Mouse (Mus musculus): Measurements from ENCODE around the gene Gm20388. TPM values are rescaled to one million over a fixed set of nuclear protein-coding genes. Genes with fewer than 3 reads are reported as not detected.
A peak's percentile ranks its signal among the peaks of the same experiment; 100 is the strongest.

Gene Gm20388
- polyA plus RNA-seq, 1 experiment from 2014 or later = 7.4 TPM

- no peak overlapping the region for H3K4me2 ChIP-seq (ENCODE audit: low read depth, low read length)
- H3K4me1 ChIP-seq (ENCODE audit: control insufficient read depth, insufficient read depth, low read length) = peaks cover 13% of the 10 kb centered on the region
- H3K36me3 ChIP-seq (ENCODE audit: control insufficient read depth, insufficient read depth, low read length) = no peaks in the 10 kb centered on the region
- no peaks in the 10 kb centered on the region for H3K9me3 ChIP-seq (replicated peaks; ENCODE audit: control insufficient read depth, low read length)
- no peak overlapping the region for H3K9ac ChIP-seq (ENCODE audit: low read length)
- H3K4me3 ChIP-seq (replicated peaks; ENCODE audit: low read length) = no peak overlapping the region
- H3K27ac ChIP-seq (ENCODE audit: low read length) = no peak overlapping the region
- 82% methylated on average over 5 of the region's 5 CpGs for WGBS
- no peaks in the 10 kb centered on the region; the same call in none of the 2 replicates for H3K27me3 ChIP-seq (ENCODE audit: control insufficient read depth, insufficient read depth, low read length)
- no peak for ATAC-seq (ENCODE audit: insufficient read depth, low FRiP score)
Observed at GRCm38 (mm10) chr8:121289346-121289745, 1378.7 kb downstream of the Gm20388 start.

- 87% methylated on average over 17 of the region's 17 CpGs for WGBS
Observed at GRCm38 (mm10) chr8:121290547-121290946, 1379.9 kb downstream of the Gm20388 start.

GRCm38 (mm10) chr8:121293418-121293817, 1382.8 kb downstream of the Gm20388 start:
- no peaks in the 10 kb centered on the region for H3K9me3 ChIP-seq (replicated peaks; ENCODE audit: control insufficient read depth, low read length)
- no peak overlapping the region for H3K4me3 ChIP-seq (replicated peaks; ENCODE audit: low read length)
- no peak overlapping the region for H3K27ac ChIP-seq (ENCODE audit: low read length)
- H3K36me3 ChIP-seq (ENCODE audit: control insufficient read depth, insufficient read depth, low read length) = no peaks in the 10 kb centered on the region
- no peak overlapping the region for H3K4me2 ChIP-seq (ENCODE audit: low read depth, low read length)
- no peak overlapping the region for H3K9ac ChIP-seq (ENCODE audit: low read length)
- ATAC-seq (ENCODE audit: insufficient read depth, low FRiP score) = no peak
- no peaks in the 10 kb centered on the region for H3K27me3 ChIP-seq (ENCODE audit: control insufficient read depth, insufficient read depth, low read length)
- 87% methylated on average over 10 of the region's 10 CpGs for WGBS
- peaks cover 16% of the 10 kb centered on the region for H3K4me1 ChIP-seq (ENCODE audit: control insufficient read depth, insufficient read depth, low read length)

More at GRCm38 (mm10) chr8:121290547-121290946, 1379.9 kb downstream of the Gm20388 start:
- H3K27me3 ChIP-seq (ENCODE audit: control insufficient read depth, insufficient read depth, low read length) = no peaks in the 10 kb centered on the region; the same call in none of the 2 replicates
- H3K4me2 ChIP-seq (ENCODE audit: low read depth, low read length) = no peak overlapping the region
- ATAC-seq (ENCODE audit: insufficient read depth, low FRiP score) = no peak
- no peak overlapping the region for H3K9ac ChIP-seq (ENCODE audit: low read length)
- H3K4me3 ChIP-seq (replicated peaks; ENCODE audit: low read length) = no peak overlapping the region
- H3K27ac ChIP-seq (ENCODE audit: low read length) = no peak overlapping the region
- H3K36me3 ChIP-seq (ENCODE audit: control insufficient read depth, insufficient read depth, low read length) = no peaks in the 10 kb centered on the region
- peaks cover 17% of the 10 kb centered on the region for H3K4me1 ChIP-seq (ENCODE audit: control insufficient read depth, insufficient read depth, low read length)
- H3K9me3 ChIP-seq (replicated peaks; ENCODE audit: control insufficient read depth, low read length) = no peaks in the 10 kb centered on the region

- Histone ChIP-seq H3K9me3 (replicated peaks; ENCODE audit: control insufficient read depth, low read length) (no peaks in the 10 kb centered on the region), H3K36me3 (ENCODE audit: control insufficient read depth, insufficient read depth, low read length) (no peaks in the 10 kb centered on the region), H3K4me1 (ENCODE audit: control insufficient read depth, insufficient read depth, low read length) (peaks cover 16% of the 10 kb centered on the region), H3K9ac (ENCODE audit: low read length) (no peak overlapping the region), H3K27ac (ENCODE audit: low read length) (no peak overlapping the region), H3K27me3 (ENCODE audit: control insufficient read depth, insufficient read depth, low read length) (no peaks in the 10 kb centered on the region), H3K4me2 (ENCODE audit: low read depth, low read length) (no peak overlapping the region), H3K4me3 (replicated peaks; ENCODE audit: low read length) (no peak overlapping the region)
- peak; percentile 30; the same call in 1 of the 2 replicates for ATAC-seq (ENCODE audit: insufficient read depth, low FRiP score)
- 29% methylated on average over 29 of the region's 29 CpGs for WGBS
Observed at GRCm38 (mm10) chr8:121294234-121295108, 1383.8 kb downstream of the Gm20388 start.

GRCm38 (mm10) chr8:121296082-121296481, 1385.4 kb downstream of the Gm20388 start:
- Histone ChIP-seq H3K9ac (ENCODE audit: low read length) (no peak overlapping the region), H3K27ac (ENCODE audit: low read length) (no peak overlapping the region), H3K4me2 (ENCODE audit: low read depth, low read length) (no peak overlapping the region), H3K4me3 (replicated peaks; ENCODE audit: low read length) (no peak overlapping the region), H3K4me1 (ENCODE audit: control insufficient read depth, insufficient read depth, low read length) (peaks cover 23% of the 10 kb centered on the region), H3K36me3 (ENCODE audit: control insufficient read depth, insufficient read depth, low read length) (no peaks in the 10 kb centered on the region), H3K27me3 (ENCODE audit: control insufficient read depth, insufficient read depth, low read length) (no peaks in the 10 kb centered on the region), H3K9me3 (replicated peaks; ENCODE audit: control insufficient read depth, low read length) (no peaks in the 10 kb centered on the region)
- ATAC-seq (ENCODE audit: insufficient read depth, low FRiP score) = no peak
- 80% methylated on average over 7 of the region's 7 CpGs for WGBS

GRCm38 (mm10) chr8:121296597-121296996, 1386.0 kb downstream of the Gm20388 start:
- peaks cover 29% of the 10 kb centered on the region for H3K4me1 ChIP-seq (ENCODE audit: control insufficient read depth, insufficient read depth, low read length)
- no peak overlapping the region for H3K4me3 ChIP-seq (replicated peaks; ENCODE audit: low read length)
- no peak for ATAC-seq (ENCODE audit: insufficient read depth, low FRiP score)
- H3K36me3 ChIP-seq (ENCODE audit: control insufficient read depth, insufficient read depth, low read length) = no peaks in the 10 kb centered on the region
- 52% methylated on average over 5 of the region's 5 CpGs for WGBS
- no peak overlapping the region for H3K27ac ChIP-seq (ENCODE audit: low read length)
- H3K9ac ChIP-seq (ENCODE audit: low read length) = no peak overlapping the region
- no peaks in the 10 kb centered on the region for H3K9me3 ChIP-seq (replicated peaks; ENCODE audit: control insufficient read depth, low read length)
- no peak overlapping the region for H3K4me2 ChIP-seq (ENCODE audit: low read depth, low read length)
- H3K27me3 ChIP-seq (ENCODE audit: control insufficient read depth, insufficient read depth, low read length) = no peaks in the 10 kb centered on the region

GRCm38 (mm10) chr8:121297299-121297698, 1386.7 kb downstream of the Gm20388 start:
- H3K36me3 ChIP-seq (ENCODE audit: control insufficient read depth, insufficient read depth, low read length) = no peaks in the 10 kb centered on the region
- no peak overlapping the region for H3K27ac ChIP-seq (ENCODE audit: low read length)
- no peak overlapping the region for H3K9ac ChIP-seq (ENCODE audit: low read length)
- no peaks in the 10 kb centered on the region for H3K9me3 ChIP-seq (replicated peaks; ENCODE audit: control insufficient read depth, low read length)
- H3K4me3 ChIP-seq (replicated peaks; ENCODE audit: low read length) = no peak overlapping the region
- no peaks in the 10 kb centered on the region for H3K27me3 ChIP-seq (ENCODE audit: control insufficient read depth, insufficient read depth, low read length)
- peaks cover 31% of the 10 kb centered on the region for H3K4me1 ChIP-seq (ENCODE audit: control insufficient read depth, insufficient read depth, low read length)
- ATAC-seq (ENCODE audit: insufficient read depth, low FRiP score) = no peak
- WGBS = 73% methylated on average over 9 of the region's 9 CpGs
- H3K4me2 ChIP-seq (ENCODE audit: low read depth, low read length) = no peak overlapping the region

GRCm38 (mm10) chr8:121300066-121300465, 1389.4 kb downstream of the Gm20388 start:
- ATAC-seq (ENCODE audit: insufficient read depth, low FRiP score) = no peak
- Histone ChIP-seq H3K9ac (ENCODE audit: low read length) (0 out of 2 replicates have a peak overlapping the region, but pooled peaks have one; percentile 13), H3K36me3 (ENCODE audit: control insufficient read depth, insufficient read depth, low read length) (no peaks in the 10 kb centered on the region), H3K27ac (ENCODE audit: low read length) (peak overlapping the region; percentile 84; the same call in 1 of the 2 replicates), H3K27me3 (ENCODE audit: control insufficient read depth, insufficient read depth, low read length) (no peaks in the 10 kb centered on the region), H3K9me3 (replicated peaks; ENCODE audit: control insufficient read depth, low read length) (no peaks in the 10 kb centered on the region), H3K4me1 (ENCODE audit: control insufficient read depth, insufficient read depth, low read length) (peaks cover 22% of the 10 kb centered on the region), H3K4me3 (replicated peaks; ENCODE audit: low read length) (no peak overlapping the region), H3K4me2 (ENCODE audit: low read depth, low read length) (no peak overlapping the region)
- WGBS = 51% methylated on average over 4 of the region's 4 CpGs
